Mouse (Mus musculus): Measurements from ENCODE around the gene Olfr902. TPM values are rescaled to one million over a fixed set of nuclear protein-coding genes. Genes with fewer than 3 reads are reported as not detected.
"Not testable (repeated sequence)": the region's sequence is repeated elsewhere in the genome, so short reads cannot be mapped to it uniquely, and the experiment has no call there.

Gene Olfr902
- polyA plus RNA-seq (2014; fragmentation: Nextera tagmentation; extraction: Ambion mirVana): not detected in 2 replicates

DNA sequence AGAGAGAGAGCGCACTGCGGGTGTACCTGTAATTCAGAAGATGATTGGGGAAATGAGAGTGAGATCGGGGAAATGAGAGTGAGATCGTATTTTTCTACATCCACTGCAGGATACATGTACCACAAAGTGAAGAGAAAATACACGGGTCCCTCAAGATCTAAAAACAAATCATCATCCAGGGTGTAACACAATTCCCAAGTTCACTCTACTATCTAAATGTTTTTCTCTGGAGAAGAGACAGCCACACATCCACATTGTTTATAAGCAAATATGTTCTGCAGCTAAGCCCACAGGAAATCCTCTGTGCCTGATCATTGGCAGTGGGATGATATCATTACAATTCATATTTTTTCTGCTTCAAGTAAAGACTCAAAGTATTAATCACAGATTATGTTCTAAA is at the start of gene Olfr902:
Olfr902 (plus strand) TSS at position 301 of the 400 bp plus-strand sequence.
- H3K27me3 ChIP-seq (ENCODE audit: control insufficient read depth, insufficient read depth, low read length): no peaks in the 10 kb centered on the region
- no peak within 1 kb of the TSS for H3K9ac ChIP-seq (ENCODE audit: low read length)
- no peak within 1 kb of the TSS for H3K4me3 ChIP-seq (ENCODE audit: low read depth, low read length)
- WGBS: 93% methylated on average over 5 of the region's 5 CpGs
- H3K9me3 ChIP-seq (ENCODE audit: control insufficient read depth, low read length): no peaks in the 10 kb centered on the region
- ATAC-seq (replicated peaks; ENCODE audit: low FRiP score) (no peak), DNase-seq (ENCODE audit: low spot score) (no peak)
- H3K4me2 ChIP-seq (ENCODE audit: low read depth, low read length, severe bottlenecking): no peak within 1 kb of the TSS
- H3K36me3 ChIP-seq (ENCODE audit: control insufficient read depth, insufficient read depth, low read length): no peaks in the 10 kb centered on the region
- no peak within 1 kb of the TSS for H3K27ac ChIP-seq (ENCODE audit: low read depth, low read length)
- H3K4me1 ChIP-seq (replicated peaks; ENCODE audit: control insufficient read depth, insufficient read depth, low read length): no peaks in the 10 kb centered on the region

DNA sequence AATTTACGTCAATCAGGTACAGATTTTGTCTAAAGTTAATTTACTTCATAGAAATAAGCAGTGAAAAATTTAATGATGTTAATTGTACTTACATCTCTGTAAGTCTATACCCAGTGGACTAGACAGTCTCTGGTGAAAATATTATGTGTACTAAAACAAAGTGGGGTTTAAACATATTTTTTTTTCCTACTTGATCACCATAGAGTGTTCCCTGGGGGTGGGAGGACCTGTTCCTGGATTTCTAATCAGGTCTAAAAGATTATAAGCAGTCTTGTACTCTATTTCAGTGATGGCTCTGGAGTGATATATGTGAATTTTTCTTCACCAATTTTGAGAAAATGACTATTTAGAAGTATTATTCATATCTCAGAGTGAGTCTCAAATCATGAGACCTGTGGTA is 46.1 kb upstream of the Olfr902 start, which contains the start of gene Olfr147:
Olfr147 (plus strand) TSS at position 301 of the 400 bp plus-strand sequence.
- no peaks in the 10 kb centered on the region for H3K9me3 ChIP-seq (ENCODE audit: control insufficient read depth, low read length)
- H3K4me2 ChIP-seq (ENCODE audit: low read depth, low read length, severe bottlenecking): no peak within 1 kb of the TSS
- H3K4me1 ChIP-seq (replicated peaks; ENCODE audit: control insufficient read depth, insufficient read depth, low read length): no peaks in the 10 kb centered on the region
- no peaks in the 10 kb centered on the region for H3K36me3 ChIP-seq (ENCODE audit: control insufficient read depth, insufficient read depth, low read length)
- no peak within 1 kb of the TSS for H3K9ac ChIP-seq (ENCODE audit: low read length)
- no peak for ATAC-seq (replicated peaks; ENCODE audit: low FRiP score)
- WGBS: 92% methylated on average over 1 of the region's 1 CpGs
- H3K27me3 ChIP-seq (ENCODE audit: control insufficient read depth, insufficient read depth, low read length): no peaks in the 10 kb centered on the region
- DNase-seq (ENCODE audit: low spot score): no peak
- H3K27ac ChIP-seq (ENCODE audit: low read depth, low read length): no peak within 1 kb of the TSS
- no peak within 1 kb of the TSS for H3K4me3 ChIP-seq (ENCODE audit: low read depth, low read length)

- not testable (repeated sequence) for H3K4me3 ChIP-seq (ENCODE audit: low read depth, low read length); H3K27me3 ChIP-seq (ENCODE audit: control insufficient read depth, insufficient read depth, low read length); H3K4me2 ChIP-seq (ENCODE audit: low read depth, low read length, severe bottlenecking); H3K4me1 ChIP-seq (replicated peaks; ENCODE audit: control insufficient read depth, insufficient read depth, low read length); ATAC-seq (replicated peaks; ENCODE audit: low FRiP score); H3K36me3 ChIP-seq (ENCODE audit: control insufficient read depth, insufficient read depth, low read length); DNase-seq (ENCODE audit: low spot score); H3K9ac ChIP-seq (ENCODE audit: low read length); H3K27ac ChIP-seq (ENCODE audit: low read depth, low read length); H3K9me3 ChIP-seq (ENCODE audit: control insufficient read depth, low read length)
- WGBS: 86% methylated on average over 3 of the region's 3 CpGs
These were observed 40.0 kb upstream of the Olfr902 start for GRCm38 (mm10) chr9:38407502-38407901.

GRCm38 (mm10) chr9:38413502-38413901 is 34.0 kb upstream of the Olfr902 start:
- not testable (repeated sequence) for H3K9ac ChIP-seq (ENCODE audit: low read length)
- DNase-seq (ENCODE audit: low spot score): peak; percentile 52

GRCm38 (mm10) chr9:38423801-38424200 is 23.7 kb upstream of the Olfr902 start:
- no peaks in the 10 kb centered on the region for H3K9me3 ChIP-seq (ENCODE audit: control insufficient read depth, low read length)
- no peak overlapping the region for H3K27ac ChIP-seq (ENCODE audit: low read depth, low read length)
- ATAC-seq (replicated peaks; ENCODE audit: low FRiP score) (no peak), DNase-seq (ENCODE audit: low spot score) (no peak)
- H3K4me2 ChIP-seq (ENCODE audit: low read depth, low read length, severe bottlenecking): no peak overlapping the region
- no peak overlapping the region for H3K9ac ChIP-seq (ENCODE audit: low read length)
- no peaks in the 10 kb centered on the region for H3K36me3 ChIP-seq (ENCODE audit: control insufficient read depth, insufficient read depth, low read length)
- H3K27me3 ChIP-seq (ENCODE audit: control insufficient read depth, insufficient read depth, low read length): no peaks in the 10 kb centered on the region
- H3K4me1 ChIP-seq (replicated peaks; ENCODE audit: control insufficient read depth, insufficient read depth, low read length): no peaks in the 10 kb centered on the region
- no peak overlapping the region for H3K4me3 ChIP-seq (ENCODE audit: low read depth, low read length)

More at GRCm38 (mm10) chr9:38413502-38413901, 34.0 kb upstream of the Olfr902 start:
- not testable (repeated sequence) for H3K27ac ChIP-seq (ENCODE audit: low read depth, low read length); H3K4me2 ChIP-seq (ENCODE audit: low read depth, low read length, severe bottlenecking); ATAC-seq (replicated peaks; ENCODE audit: low FRiP score); H3K4me3 ChIP-seq (ENCODE audit: low read depth, low read length); H3K36me3 ChIP-seq (ENCODE audit: control insufficient read depth, insufficient read depth, low read length); H3K27me3 ChIP-seq (ENCODE audit: control insufficient read depth, insufficient read depth, low read length); H3K4me1 ChIP-seq (replicated peaks; ENCODE audit: control insufficient read depth, insufficient read depth, low read length); H3K9me3 ChIP-seq (ENCODE audit: control insufficient read depth, low read length)
- 95% methylated on average over 14 of the region's 14 CpGs for WGBS

DNA sequence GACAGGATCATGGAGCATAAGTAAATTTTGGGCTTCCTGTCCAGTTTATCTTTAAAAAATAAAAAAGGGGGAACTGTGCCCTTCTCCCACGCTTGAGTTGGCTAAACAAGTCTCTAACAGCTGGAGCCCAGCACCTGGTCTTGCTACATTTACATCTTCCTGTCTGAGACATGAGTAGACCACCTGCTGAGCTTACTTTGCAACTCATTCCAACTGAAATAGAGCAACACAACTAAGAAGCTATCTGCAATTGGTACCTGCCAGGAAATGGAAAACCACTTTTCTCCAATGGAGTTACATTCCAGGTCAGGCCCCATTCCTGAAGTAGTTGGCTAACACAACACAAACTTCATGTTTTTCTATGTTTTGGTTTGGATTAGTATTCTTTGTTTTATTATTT is 20.4 kb upstream of the Olfr902 start:
- WGBS: 56% methylated on average over 1 of the region's 1 CpGs
- Histone ChIP-seq H3K4me2 (ENCODE audit: low read depth, low read length, severe bottlenecking) (no peak overlapping the region), H3K9ac (ENCODE audit: low read length) (no peak overlapping the region), H3K36me3 (ENCODE audit: control insufficient read depth, insufficient read depth, low read length) (no peaks in the 10 kb centered on the region), H3K4me3 (ENCODE audit: low read depth, low read length) (no peak overlapping the region), H3K9me3 (ENCODE audit: control insufficient read depth, low read length) (no peaks in the 10 kb centered on the region), H3K4me1 (replicated peaks; ENCODE audit: control insufficient read depth, insufficient read depth, low read length) (no peaks in the 10 kb centered on the region), H3K27me3 (ENCODE audit: control insufficient read depth, insufficient read depth, low read length) (no peaks in the 10 kb centered on the region), H3K27ac (ENCODE audit: low read depth, low read length) (no peak overlapping the region)
- ATAC-seq (replicated peaks; ENCODE audit: low FRiP score) (no peak), DNase-seq (ENCODE audit: low spot score) (no peak)

DNA sequence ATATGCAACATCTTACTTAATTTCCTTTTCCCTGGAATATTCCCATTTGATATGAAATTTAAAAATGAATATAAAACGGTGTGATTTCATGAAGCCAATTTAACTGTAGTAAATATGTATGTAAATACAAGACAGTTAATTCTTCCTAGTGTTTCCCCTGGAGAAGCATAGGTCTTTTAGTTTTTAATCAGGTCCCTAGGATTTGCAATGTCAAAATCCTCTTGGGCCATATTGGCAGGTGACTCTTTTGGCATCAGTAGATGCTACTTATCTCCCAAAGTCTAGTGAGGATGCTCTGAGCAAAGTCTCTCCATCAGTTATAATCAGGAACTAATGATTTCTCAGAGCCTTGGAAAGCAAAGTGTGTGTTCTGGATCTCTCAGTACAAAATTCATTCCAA is 18.3 kb upstream of the Olfr902 start, which contains the start of gene Olfr901:
Olfr901 (plus strand) TSS at position 301 of the 400 bp plus-strand sequence.
- Histone ChIP-seq H3K4me1 (replicated peaks; ENCODE audit: control insufficient read depth, insufficient read depth, low read length) (no peaks in the 10 kb centered on the region), H3K27me3 (ENCODE audit: control insufficient read depth, insufficient read depth, low read length) (no peaks in the 10 kb centered on the region), H3K9me3 (ENCODE audit: control insufficient read depth, low read length) (no peaks in the 10 kb centered on the region), H3K9ac (ENCODE audit: low read length) (no peak within 1 kb of the TSS), H3K36me3 (ENCODE audit: control insufficient read depth, insufficient read depth, low read length) (no peaks in the 10 kb centered on the region), H3K4me2 (ENCODE audit: low read depth, low read length, severe bottlenecking) (no peak within 1 kb of the TSS), H3K27ac (ENCODE audit: low read depth, low read length) (no peak within 1 kb of the TSS), H3K4me3 (ENCODE audit: low read depth, low read length) (no peak within 1 kb of the TSS)
- WGBS: 91% methylated on average over 1 of the region's 1 CpGs
- DNase-seq (ENCODE audit: low spot score): no peak
- ATAC-seq (replicated peaks; ENCODE audit: low FRiP score): no peak

DNA sequence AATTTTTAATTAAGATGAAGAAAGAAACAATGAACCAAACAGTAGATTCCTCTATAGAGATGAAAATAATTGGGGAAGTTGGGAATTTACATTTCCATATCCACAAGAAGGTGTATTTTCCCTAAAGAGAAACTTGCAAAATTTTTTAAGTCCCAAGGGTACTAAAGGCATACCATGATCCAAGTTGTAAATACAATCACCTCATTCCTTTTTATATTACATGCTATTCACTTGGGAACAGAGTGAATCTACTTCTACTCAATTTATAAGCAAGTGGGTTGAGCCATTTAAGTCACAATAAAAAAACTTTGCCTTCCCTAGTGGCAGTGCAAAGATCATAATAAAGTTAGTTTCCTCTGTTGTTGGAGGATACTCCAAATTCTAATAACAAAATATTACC is 15.4 kb downstream of the Olfr902 start, which contains the start of gene Olfr904:
Olfr904 (plus strand) TSS at position 301 of the 400 bp plus-strand sequence.
- no peaks in the 10 kb centered on the region for H3K36me3 ChIP-seq (ENCODE audit: control insufficient read depth, insufficient read depth, low read length)
- DNase-seq (ENCODE audit: low spot score) (no peak), ATAC-seq (replicated peaks; ENCODE audit: low FRiP score) (no peak)

DNA sequence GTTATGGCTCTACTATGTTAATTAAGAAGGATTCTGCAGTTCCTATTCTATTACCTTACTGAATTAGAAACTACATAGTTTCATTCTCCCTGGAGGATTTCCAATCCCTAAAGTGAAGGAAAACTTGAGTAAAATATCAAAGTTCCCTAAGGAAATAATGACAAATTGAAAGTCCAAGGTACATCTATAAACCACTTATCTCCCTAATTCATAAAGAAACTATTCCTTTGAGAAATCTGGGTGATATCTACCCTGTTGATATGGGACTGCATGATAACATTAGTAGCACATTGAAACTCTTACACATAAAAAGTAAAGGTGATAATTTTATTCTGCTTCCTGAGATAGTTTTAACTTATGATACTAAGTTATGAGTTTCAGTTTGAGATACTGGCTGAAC is 23.4 kb downstream of the Olfr902 start, which contains the start of gene Olfr905:
Olfr905 (plus strand) TSS at position 301 of the 400 bp plus-strand sequence.
- Histone ChIP-seq H3K27me3 (ENCODE audit: control insufficient read depth, insufficient read depth, low read length) (no peaks in the 10 kb centered on the region), H3K4me3 (ENCODE audit: low read depth, low read length) (no peak within 1 kb of the TSS), H3K9me3 (ENCODE audit: control insufficient read depth, low read length) (no peaks in the 10 kb centered on the region), H3K27ac (ENCODE audit: low read depth, low read length) (no peak within 1 kb of the TSS), H3K9ac (ENCODE audit: low read length) (no peak within 1 kb of the TSS), H3K4me2 (ENCODE audit: low read depth, low read length, severe bottlenecking) (no peak within 1 kb of the TSS), H3K36me3 (ENCODE audit: control insufficient read depth, insufficient read depth, low read length) (no peaks in the 10 kb centered on the region), H3K4me1 (replicated peaks; ENCODE audit: control insufficient read depth, insufficient read depth, low read length) (no peaks in the 10 kb centered on the region)
- no peak for ATAC-seq (replicated peaks; ENCODE audit: low FRiP score)
- no peak for DNase-seq (ENCODE audit: low spot score)

More for the DNA sequence above, 15.4 kb downstream of the Olfr902 start, which contains the start of gene Olfr904:
- Histone ChIP-seq H3K27me3 (ENCODE audit: control insufficient read depth, insufficient read depth, low read length) (no peaks in the 10 kb centered on the region), H3K27ac (ENCODE audit: low read depth, low read length) (no peak within 1 kb of the TSS), H3K4me2 (ENCODE audit: low read depth, low read length, severe bottlenecking) (no peak within 1 kb of the TSS), H3K4me1 (replicated peaks; ENCODE audit: control insufficient read depth, insufficient read depth, low read length) (no peaks in the 10 kb centered on the region), H3K4me3 (ENCODE audit: low read depth, low read length) (no peak within 1 kb of the TSS), H3K9me3 (ENCODE audit: control insufficient read depth, low read length) (no peaks in the 10 kb centered on the region), H3K9ac (ENCODE audit: low read length) (no peak within 1 kb of the TSS)
